Mouse (Mus musculus) cerebral cortex, adult 2 months (tissue): ENCODE measurements around the gene Ap1s3.

ENCODE experiments used
- WGBS: fragments of 180-500 bp; shearing (Covaris S2); methylation state at CpG from one replicate; pipeline ENCODE4 v1.1.7; 2018; 5-methylcytosine and 5-hydroxymethylcytosine counted together

Gene Ap1s3

DNA sequence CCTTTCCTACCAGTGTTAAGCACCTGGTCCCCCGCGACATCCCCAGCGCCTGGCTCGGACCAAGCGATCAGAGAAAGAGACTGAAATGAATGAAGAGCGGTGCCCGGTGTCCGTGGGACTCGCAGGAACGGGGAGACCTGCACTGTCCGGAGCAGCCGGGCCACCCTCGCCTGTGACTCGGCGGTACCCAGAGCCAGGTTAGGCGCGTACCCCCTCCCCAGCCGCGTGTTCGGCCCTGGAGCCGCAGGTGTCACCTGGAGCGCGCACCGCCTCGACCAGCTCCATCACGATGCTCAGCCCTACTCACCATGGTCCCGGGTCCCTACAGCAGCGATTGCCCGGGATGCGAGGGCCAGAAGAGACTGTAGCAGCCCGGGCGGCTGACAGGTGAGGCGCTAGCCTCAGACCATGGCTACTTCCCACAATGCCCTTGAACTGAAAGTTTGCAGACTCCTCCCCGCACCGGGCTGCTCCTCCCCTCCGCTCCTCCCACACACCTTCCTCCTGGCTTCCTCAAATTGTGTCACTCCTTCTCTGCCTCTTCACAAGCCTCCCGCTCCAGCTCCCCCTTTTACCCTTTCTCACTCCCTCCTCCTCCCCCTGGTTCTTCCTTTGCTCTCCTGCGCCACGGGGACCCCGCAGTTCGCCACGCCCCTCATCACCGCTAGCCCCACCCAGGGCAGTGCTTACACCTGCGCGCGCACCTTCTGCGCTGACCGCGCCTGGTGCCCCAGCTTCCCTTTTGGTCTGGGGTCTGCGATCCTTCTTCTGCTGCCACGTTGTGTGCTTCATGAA is at the start of gene Ap1s3:
TSS of gene Ap1s3 (minus strand) at position 430 of the 795 bp plus-strand sequence.
- WGBS, result under 1% methylated on average over 51 of the region's 51 CpGs

DNA sequence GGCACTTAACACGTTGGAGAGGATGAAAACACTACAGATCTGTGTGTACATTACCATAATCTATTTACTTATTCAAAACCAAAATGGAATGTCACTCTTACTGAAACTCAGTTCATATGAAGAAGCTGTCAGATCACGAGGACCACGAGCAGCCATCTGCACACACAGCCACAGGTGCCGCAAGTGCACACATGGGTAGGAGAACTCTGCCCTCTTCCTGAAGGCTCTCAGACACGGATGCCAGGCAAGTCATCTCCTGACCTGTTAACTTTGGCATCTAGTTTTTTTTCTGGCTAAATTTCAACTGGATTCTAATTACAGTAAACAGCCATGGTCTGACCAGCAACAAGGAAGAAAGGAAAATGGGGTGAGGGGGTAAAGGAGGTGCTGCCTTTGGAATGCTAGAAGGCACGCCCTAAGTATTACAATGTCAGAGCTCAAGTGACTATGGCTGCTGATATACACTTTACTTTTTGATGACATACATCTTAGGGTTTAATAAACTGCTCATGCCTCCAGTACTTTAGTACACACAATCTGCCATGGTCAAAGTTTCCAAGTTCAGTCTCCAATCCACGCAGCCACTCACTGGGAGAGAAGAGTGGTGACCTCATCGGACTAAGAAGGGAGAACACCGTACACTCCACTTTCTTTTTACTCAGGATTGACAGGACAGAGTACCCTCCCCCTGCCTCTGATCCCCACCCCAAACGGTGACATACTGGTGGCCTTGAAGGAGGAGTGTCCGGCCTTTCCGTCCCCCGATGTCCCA is 42.6 kb upstream of the Ap1s3 start:
- 81% methylated on average over 13 of the region's 13 CpGs for WGBS

DNA sequence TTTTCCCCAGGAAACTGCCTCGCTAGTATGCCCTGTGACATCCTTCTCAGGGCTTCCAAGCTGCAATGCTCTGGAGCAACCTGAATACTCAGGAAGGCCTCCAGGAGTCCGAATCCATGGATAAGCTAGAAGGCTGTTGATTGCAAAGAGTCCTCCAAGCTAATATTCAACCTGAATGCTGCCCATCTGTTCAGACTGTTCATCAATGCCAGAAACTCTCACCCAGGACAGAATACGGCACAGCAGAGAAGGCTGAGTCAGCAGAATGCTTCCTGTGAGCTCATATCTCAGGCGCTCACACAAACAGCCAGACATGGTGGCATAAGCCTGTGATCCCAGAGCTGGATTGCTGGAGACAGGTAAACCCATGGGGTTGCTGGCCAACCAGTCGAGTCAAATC is 41.3 kb upstream of the Ap1s3 start:
- 92% methylated on average over 5 of the region's 5 CpGs for WGBS

DNA sequence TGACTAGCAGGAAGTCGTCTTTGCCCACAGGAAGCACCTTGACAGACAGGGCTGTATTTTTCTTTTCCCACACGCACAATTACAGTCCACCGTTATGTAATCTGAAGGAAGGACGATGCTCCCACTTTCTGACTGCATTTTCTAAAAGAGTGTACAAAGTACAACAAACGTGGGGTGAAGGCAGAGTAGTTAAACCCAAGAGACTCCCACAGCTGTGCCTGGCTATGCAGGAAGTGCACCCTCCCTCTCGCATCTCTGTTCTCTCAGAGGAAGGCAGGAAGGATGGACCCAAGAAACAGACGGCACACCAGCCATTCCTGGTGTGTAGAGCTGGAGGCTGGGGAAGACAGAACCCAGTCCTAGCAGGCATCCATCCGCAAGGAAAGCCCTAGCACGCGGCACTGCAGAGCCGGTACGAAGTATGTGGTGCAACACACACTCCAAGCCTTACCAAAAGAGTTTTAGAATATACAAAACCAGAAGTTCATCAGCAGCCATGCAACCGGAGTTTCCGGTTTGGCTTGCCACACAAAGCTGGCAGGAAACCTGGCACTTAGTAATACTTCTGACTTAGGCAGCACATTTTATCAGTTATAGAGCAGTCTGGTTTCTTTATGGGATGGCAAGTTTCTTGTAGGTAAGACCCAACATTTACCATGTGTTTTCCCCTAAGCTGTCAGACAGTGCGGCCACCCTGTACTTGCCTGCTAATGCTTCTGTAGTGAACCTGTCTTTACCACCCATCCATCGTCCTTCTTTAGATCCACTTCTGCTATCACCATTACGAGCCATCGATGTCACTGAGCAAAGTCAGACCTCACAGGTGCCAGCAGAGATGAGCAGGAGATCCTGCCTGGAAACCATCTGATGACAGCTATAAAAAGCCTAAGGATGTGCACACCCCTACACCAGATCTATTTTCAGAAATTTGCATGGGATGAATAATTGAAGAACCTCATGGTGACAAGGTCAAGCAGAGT is 39.7 kb upstream of the Ap1s3 start:
- 34% methylated on average over 18 of the region's 18 CpGs for WGBS

DNA sequence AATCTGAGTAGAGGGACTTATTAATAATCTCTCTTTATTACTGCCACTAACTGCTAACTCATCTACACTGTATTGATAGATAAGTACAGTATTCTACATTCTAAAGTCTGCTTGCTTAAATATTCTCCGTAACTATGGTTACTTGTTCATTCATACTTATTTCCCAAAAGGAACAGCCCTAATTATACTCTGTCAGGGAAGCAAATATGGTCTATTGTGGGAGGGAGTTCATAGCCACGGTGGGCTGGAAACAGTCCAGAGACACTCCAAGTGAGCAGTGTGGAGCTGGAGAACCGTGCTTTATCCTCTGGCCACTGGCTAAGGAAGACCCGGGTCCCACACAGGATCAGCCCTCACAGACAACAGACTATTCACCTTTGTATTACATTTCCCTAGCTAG is 38.9 kb upstream of the Ap1s3 start:
- WGBS, result 17% methylated on average over 4 of the region's 4 CpGs

DNA sequence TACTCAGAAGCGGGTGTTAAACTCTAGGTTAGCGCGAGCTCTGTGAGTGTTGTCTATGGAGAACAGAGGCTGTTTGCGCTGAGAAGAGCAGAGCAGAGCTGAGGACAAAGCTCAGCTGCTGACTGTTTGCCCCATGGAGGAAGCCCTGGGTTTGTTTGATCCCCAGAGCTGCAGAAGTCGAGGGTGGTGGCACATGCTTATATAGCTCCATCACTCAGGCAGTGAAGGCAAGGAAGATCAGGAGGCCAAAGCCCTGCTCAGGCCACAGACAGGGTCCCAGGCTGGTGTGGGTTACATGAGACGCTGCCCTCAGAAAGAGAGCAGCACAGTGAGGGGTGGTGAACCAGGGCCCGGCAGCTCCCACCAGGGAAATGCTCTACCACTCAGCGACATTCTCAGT is 38.4 kb upstream of the Ap1s3 start:
- 70% methylated on average over 8 of the region's 8 CpGs for WGBS

DNA sequence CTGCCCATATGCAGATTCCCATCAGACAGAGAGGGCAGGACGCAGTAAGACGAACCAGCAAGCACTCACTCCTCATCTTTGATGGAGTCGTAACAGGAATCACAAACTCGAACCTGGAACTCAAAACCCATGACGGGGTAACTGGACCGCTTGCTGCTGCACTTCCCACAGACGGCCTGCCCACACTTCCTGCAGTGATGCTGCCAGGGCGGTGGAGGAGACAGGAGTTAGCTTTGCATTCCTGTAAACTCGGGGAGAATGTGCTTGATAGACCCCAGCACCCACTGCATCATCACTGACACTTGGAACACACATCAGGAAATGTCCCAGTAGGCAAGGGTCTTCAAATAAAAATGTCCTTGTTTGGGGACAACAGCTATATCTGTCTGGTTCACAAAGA is 35.6 kb upstream of the Ap1s3 start:
- WGBS, result 67% methylated on average over 9 of the region's 9 CpGs

DNA sequence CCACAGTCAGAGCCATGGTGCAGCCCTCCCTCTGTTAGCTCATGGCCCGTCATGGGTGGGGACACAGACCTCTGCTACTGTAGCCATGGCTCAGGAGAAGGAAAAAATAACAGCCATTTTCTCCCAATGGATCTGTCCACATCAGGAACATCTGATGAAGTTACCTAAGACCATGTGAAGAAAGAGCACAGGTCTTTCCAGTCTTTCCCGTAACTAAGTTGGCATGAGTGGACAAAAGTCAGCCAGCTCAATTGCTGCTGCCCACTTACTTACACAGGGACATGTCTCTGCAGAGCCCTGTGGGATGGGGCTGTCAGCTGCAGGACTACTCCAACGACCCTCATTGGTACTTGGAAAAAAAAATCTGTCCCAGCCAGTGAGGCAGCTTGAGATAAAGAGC is 34.9 kb upstream of the Ap1s3 start:
- 84% methylated on average over 3 of the region's 3 CpGs for WGBS

DNA sequence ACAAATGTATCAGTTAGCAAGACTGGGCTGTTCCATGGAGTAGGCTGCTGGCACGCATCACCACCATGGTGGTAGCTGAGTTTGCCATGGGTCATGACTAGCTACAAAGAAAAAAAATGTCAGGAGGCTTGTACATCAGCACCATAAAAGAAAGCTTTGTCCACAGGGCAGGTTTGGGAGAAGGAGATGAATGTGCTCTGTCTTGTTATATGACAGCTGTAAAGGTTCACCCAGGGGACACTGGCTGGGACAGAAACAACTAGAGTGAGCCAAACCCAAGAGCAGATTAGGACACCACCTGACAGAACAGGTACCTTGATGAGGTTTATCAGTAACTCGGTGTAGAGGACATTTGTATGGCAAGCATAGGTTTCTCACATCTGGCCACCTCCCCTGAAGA is 32.9 kb upstream of the Ap1s3 start:
- 94% methylated on average over 2 of the region's 2 CpGs for WGBS

DNA sequence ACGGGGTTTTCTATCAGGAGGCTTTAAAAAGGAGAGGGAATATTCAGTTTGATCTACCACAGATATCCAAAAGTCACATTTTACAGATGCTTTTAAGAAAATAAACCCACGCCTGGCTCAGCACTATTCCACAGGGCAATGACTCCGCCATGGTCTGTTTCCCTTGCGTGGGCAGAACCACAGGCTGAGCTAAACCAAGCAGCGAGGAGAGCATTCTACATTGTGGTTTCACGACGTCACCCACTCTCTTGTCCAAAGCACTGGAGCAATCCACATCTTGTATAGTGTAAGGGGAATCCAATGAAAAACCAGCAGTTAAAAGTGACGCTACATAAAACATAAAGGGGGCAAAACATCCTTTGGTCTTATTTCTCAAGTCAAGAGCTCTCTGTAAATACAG is 31.7 kb upstream of the Ap1s3 start:
- 75% methylated on average over 8 of the region's 8 CpGs for WGBS

DNA sequence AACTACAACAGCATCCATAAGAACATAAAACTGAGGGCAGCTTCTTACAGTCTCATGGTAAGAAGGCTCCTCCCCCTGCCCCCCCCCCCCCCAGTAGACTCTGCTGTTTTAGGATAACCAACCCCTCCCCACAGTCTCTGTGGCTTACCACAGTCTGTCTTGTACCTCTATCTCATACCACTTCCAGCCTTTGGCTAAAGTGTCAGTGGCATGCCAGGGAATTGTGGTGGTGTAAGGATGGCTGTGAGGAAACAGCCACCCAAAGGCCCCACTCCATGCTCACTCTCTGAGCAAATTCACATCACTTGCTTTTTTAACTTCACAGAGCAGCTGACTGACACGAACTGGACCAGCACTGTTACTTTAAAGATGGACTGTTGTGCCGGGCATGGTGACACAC is 26.7 kb upstream of the Ap1s3 start:
- 86% methylated on average over 2 of the region's 2 CpGs for WGBS

DNA sequence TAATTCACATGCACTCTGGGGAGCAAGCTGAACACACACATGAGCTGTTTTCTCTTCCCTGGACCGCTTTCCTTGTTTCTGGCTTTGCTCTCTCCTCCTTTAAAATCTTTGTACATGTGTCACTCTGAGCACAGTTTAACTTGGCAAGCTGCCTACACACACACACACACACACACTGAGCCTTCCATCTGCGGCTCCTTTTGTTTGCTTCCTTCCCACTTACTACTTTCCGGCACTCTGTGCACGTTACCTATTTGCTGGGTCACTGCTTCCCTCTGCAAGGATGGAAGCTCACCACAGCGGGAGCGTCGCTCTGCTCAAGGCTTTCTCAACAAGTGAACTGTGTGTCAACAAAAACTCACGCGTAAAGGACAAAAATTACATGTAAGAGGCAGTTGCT is 25.6 kb upstream of the Ap1s3 start:
- 13% methylated on average over 9 of the region's 9 CpGs for WGBS

DNA sequence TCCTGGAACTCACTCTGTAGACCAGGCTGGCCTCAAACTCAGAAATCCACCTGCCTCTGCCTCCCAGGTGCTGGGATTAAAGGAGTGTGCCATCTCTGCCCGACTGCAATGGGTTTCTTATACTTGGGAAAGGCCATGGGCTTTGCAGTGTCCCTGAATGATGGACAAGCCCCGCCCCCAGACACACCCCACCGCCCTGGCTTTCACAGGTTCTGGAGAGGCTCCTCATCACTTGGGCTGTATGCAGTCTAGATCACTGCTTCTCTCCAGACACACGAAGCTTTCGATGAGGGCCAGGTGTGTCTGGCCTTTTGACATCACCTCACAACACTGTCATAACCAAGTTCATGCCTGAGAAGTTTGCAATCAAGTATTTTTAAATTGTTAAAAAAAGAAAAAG is 25.2 kb upstream of the Ap1s3 start:
- WGBS, result 49% methylated on average over 5 of the region's 5 CpGs

DNA sequence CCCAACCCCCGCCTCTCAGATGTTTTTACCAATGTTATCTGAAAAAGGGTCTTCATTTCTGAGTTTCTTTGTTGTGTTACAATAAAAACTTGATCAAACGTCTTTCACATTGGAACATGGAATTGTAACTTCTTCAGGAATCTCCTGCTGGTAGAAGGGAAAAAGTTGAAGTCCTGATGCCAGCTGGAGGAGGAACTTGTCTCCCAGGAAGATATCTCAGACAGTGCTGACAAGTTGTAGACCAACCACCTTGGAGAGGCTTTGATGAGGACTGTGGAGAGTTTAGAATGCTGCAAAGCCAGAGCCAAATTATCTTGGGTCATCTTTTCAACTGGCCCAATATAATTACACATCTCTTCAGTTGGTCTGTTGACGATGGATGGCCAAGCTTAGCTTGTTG is 20.7 kb upstream of the Ap1s3 start:
- WGBS, result 80% methylated on average over 3 of the region's 3 CpGs

DNA sequence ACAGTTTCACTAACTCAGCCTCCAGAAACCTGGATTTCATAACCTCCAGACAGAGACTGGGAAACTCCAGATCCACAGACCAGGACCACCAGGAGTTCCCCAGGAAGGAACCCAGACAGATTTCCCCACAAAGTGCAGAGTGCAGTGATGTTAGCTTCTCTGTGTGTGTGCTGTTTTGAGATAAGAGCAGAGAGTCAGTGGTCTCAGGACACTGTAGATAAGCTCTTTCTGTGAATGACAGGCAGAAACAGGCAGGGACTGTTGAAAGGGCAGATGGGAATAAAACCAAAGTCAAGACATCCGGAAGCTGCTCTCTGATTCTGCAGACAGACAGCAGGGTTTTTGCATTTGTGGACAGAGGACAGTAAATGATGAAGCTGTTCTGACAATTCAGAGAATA is 15.5 kb upstream of the Ap1s3 start:
- 68% methylated on average over 1 of the region's 1 CpGs for WGBS

DNA sequence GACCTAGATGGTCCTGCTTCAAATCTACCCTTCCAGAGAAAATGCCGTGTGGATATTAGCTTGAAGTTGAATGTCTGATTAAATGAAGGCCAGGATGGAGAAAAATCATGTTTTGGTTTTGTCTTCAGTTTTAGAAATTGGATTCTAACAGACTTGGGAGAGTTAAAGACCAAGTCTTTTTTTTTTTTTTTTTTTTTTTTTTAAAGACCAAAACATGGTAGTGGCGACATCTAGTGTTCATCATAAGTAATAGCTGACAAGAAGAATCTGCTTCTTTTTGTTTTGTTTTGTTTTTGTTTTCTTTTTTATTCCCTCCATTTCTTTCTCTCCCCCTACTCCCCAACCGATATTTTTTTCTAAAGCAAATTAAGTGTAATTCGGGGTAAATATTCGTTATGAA is 11.2 kb upstream of the Ap1s3 start:
- 12% methylated on average over 5 of the region's 5 CpGs for WGBS

DNA sequence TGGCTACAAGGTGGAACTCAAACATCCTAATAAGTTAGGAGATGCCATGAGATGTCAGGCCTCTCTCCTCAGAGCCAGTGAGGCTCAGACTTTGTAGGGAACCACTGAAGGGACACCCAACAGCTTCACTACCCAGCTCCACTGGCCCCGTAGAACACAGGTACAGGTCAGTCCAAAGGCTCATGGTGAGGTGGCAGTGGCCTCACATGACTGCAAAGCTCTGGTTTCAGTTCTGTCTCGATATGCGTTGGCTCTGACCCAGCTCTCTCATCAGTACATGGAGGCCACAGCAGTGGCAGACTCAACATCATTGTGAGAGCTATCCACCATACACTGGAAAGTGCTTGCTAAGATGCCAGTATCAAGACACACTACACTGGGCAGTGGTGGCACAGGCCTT is 9.0 kb upstream of the Ap1s3 start:
- 90% methylated on average over 3 of the region's 3 CpGs for WGBS

DNA sequence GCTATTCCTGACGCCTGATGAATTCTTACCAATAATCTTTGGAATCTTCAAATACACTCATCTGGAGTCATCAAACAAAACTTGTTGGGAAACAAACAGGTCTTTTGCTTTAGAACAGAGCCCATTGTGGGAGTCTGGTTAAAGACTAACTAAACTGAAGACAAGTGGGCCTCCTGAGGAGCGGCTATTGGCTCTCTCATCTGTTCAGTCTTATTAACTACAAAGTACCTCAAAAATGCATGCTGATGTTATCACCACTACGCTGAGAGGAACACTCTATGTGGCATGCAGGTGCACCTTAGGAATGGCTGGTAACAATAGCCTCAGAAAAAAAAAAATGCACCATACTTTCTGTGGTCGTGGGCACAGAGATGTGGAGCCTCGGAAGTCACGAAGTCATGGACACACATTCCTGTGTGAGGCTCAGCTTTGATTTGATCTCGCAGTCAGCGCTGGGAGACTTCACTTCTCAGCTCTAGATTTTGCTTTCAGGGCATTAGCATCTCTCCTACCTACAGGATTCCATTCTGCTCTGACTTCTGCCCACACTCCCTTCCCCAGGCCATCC is 6.4 kb upstream of the Ap1s3 start:
- WGBS, result 88% methylated on average over 8 of the region's 8 CpGs

DNA sequence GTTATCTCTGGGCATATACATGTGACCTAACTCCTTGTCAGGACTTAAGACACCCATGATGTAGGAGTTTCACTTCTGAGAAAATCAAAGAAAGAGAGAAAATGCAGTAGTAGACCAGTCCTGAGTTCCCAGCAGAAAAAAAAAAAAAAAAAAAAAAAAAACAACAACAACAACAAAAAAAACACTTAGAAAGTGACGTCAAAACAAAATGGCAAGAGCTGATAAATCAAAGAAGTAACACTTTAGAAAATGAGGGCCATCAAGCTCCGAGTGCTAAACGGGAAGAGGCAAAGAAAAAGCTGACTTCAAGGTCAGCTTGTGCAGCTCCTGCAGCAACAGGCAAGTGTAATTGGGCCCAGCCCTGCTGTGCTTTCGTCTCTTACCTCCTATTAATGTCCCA is 3.9 kb upstream of the Ap1s3 start:
- WGBS, result 81% methylated on average over 4 of the region's 4 CpGs

DNA sequence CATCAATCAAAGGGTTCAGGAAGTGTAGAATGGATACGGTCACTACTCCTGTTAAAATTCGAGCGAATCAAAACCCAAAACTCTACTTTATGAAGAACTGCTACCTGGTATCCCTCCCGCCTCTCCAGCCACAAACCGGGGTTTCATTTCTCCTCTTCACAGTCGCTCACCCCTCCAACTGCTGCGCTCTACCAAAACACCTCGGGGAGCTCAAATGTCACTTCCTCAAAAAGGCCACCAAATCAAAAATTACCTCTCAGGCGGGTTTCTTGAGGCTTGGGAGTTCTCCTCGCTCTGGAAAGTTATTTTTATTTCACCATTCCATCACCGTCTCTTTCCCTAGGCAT is 603 bp downstream of the Ap1s3 start:
- WGBS, result 2% methylated on average over 11 of the region's 11 CpGs

DNA sequence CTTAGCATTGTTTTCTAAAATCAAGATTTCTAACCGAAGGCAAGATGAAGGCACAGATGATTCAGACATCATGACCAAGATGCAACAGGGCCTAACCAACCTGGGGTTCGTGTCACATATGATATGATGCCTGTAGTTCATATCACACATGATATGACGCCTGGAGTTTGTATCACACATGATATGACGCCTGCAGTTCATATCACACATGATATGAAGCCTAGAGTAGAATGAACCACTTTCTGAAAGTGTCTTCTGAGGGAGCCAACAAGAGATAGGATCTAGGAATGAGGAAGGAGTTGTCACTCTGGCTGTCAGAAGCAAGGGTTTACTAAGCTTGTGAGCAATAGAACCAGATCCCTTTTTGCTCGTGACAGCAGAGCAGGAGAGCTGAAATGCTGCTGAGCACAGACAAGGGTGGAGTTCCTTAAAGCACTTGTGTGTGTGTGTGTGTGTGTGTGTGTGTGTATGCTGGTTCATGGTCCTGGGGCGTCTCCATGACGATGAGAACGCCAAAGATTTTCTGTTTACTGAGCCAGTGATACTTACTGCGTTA is 2.3 kb downstream of the Ap1s3 start:
- WGBS, result 86% methylated on average over 9 of the region's 9 CpGs

DNA sequence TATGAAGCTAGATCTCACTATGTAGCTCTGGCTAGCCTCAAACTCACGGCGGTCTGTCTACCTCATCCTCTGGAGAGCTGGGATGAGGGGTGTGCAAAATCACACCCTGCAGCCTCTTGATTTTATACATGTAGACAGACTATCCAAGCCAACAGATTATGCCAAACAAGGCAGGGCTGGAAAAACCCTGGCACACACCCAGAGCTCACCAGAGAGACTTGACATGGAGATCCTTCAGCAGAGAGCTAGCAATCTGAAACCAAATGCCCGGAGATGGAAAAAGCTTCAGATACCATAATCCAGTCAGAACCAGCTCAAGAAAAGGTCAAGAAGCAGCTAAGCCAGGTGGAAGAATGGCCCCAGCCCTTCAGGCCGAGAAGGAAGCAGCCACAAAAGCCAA is 6.9 kb downstream of the Ap1s3 start:
- 94% methylated on average over 4 of the region's 4 CpGs for WGBS
